In genomic region chr8:47409061-47409460, GRCm38 (mm10) we compare ENCODE assay signal across 11 mouse cellular contexts. TPM values are rescaled to one million over a fixed set of nuclear protein-coding genes. Genes with fewer than 3 reads are reported as not detected.
DNase-seq lines count a peak whose midpoint lies in the region; ATAC-seq lines count a peak whose summit lies in the region.
"Had no signal": no experiment of that assay in that cellular context is flagged by ENCODE, and none has a peak within 500 bp of the region (broad histone marks: within the 10 kb centered on the region; RNA-seq: fewer than 3 reads in every experiment).

No protein-coding gene starts in this region.

- H3K4me2 ChIP-seq in hindbrain, embryonic 11.5 days (replicated peaks; ENCODE audit: low read depth, low read length), result 0 out of 2 replicates have a peak overlapping the region, but pooled peaks have one; percentile 6
- H3K4me2 ChIP-seq in hindbrain, embryonic 13.5 days, result no peak overlapping the region
- peak overlapping the region; percentile 18; the same call in 1 of the 2 replicates for H3K4me2 ChIP-seq in neural tube, embryonic 12.5 days (replicated peaks)
- peak overlapping the region; percentile 36; the same call in 1 of the 2 replicates for H3K4me2 ChIP-seq in stomach, embryonic 15.5 days
- H3K4me2 ChIP-seq: liver, embryonic 15.5 days had no signal

- no peak overlapping the region for H3K4me3 ChIP-seq in hindbrain, embryonic 11.5 days (ENCODE audit: low read depth, low read length)
- H3K4me3 ChIP-seq in hindbrain, embryonic 13.5 days, result no peak overlapping the region
- no peak overlapping the region for H3K4me3 ChIP-seq in neural tube, embryonic 12.5 days
- no peak overlapping the region for H3K4me3 ChIP-seq in stomach, embryonic 15.5 days (replicated peaks)
- H3K4me3 ChIP-seq: liver, embryonic 15.5 days had no signal

- H3K4me1 ChIP-seq in hindbrain, embryonic 11.5 days (replicated peaks; ENCODE audit: control insufficient read depth, insufficient read depth, low read length), result peaks cover 13% of the 10 kb centered on the region
- peaks cover 27% of the 10 kb centered on the region for H3K4me1 ChIP-seq in hindbrain, embryonic 13.5 days (replicated peaks)
- H3K4me1 ChIP-seq in neural tube, embryonic 12.5 days, result peaks cover 19% of the 10 kb centered on the region
- H3K4me1 ChIP-seq in stomach, embryonic 15.5 days, result peaks cover 12% of the 10 kb centered on the region

- H3K36me3 ChIP-seq in hindbrain, embryonic 11.5 days (ENCODE audit: control insufficient read depth, insufficient read depth, low read length), result no peaks in the 10 kb centered on the region
- no peaks in the 10 kb centered on the region for H3K36me3 ChIP-seq in hindbrain, embryonic 13.5 days
- H3K36me3 ChIP-seq in neural tube, embryonic 12.5 days, result no peaks in the 10 kb centered on the region
- no peaks in the 10 kb centered on the region for H3K36me3 ChIP-seq in stomach, embryonic 15.5 days
- H3K36me3 ChIP-seq: liver, embryonic 15.5 days had no signal

- H3K9ac ChIP-seq in hindbrain, embryonic 11.5 days (ENCODE audit: low read depth, low read length), result no peak overlapping the region
- H3K9ac ChIP-seq in hindbrain, embryonic 13.5 days, result no peak overlapping the region
- H3K9ac ChIP-seq in neural tube, embryonic 12.5 days, result no peak overlapping the region
- H3K9ac ChIP-seq in stomach, embryonic 15.5 days, result no peak overlapping the region
- H3K9ac ChIP-seq: liver, embryonic 15.5 days had no signal

- ATAC-seq in hindbrain, embryonic 11.5 days (ENCODE audit: low FRiP score), result no peak
- no peak for ATAC-seq in hindbrain, embryonic 13.5 days (ENCODE audit: low FRiP score)
- no peak for ATAC-seq in neural tube, embryonic 12.5 days (ENCODE audit: low FRiP score, low read depth)
- no peak for ATAC-seq in stomach, embryonic 15.5 days (ENCODE audit: insufficient read depth, low FRiP score, low read depth)

- no peak overlapping the region for H3K27ac ChIP-seq in hindbrain, embryonic 11.5 days (ENCODE audit: low read depth, low read length)
- no peak overlapping the region for H3K27ac ChIP-seq in hindbrain, embryonic 13.5 days
- H3K27ac ChIP-seq in neural tube, embryonic 12.5 days, result no peak overlapping the region
- no peak overlapping the region for H3K27ac ChIP-seq in stomach, embryonic 15.5 days
- H3K27ac ChIP-seq: liver, embryonic 15.5 days had no signal

- peaks cover 44% of the 10 kb centered on the region for H3K27me3 ChIP-seq in hindbrain, embryonic 11.5 days (ENCODE audit: control insufficient read depth, insufficient read depth, low read length)
- peaks cover 68% of the 10 kb centered on the region for H3K27me3 ChIP-seq in hindbrain, embryonic 13.5 days
- H3K27me3 ChIP-seq in neural tube, embryonic 12.5 days (replicated peaks), result peaks cover 52% of the 10 kb centered on the region
- peaks cover 19% of the 10 kb centered on the region for H3K27me3 ChIP-seq in stomach, embryonic 15.5 days (replicated peaks)

- H3K9me3 ChIP-seq in hindbrain, embryonic 11.5 days (ENCODE audit: control insufficient read depth, low read length), result no peaks in the 10 kb centered on the region
- no peaks in the 10 kb centered on the region for H3K9me3 ChIP-seq in hindbrain, embryonic 13.5 days
- H3K9me3 ChIP-seq in neural tube, embryonic 12.5 days, result no peaks in the 10 kb centered on the region
- H3K9me3 ChIP-seq in stomach, embryonic 15.5 days, result no peaks in the 10 kb centered on the region
- H3K9me3 ChIP-seq: liver, embryonic 15.5 days had no signal

- WGBS in hindbrain, embryonic 11.5 days, result 4% methylated on average over 8 of the region's 8 CpGs
- WGBS in hindbrain, embryonic 13.5 days, result 8% methylated on average over 8 of the region's 8 CpGs
- WGBS in neural tube, embryonic 12.5 days, result 4% methylated on average over 8 of the region's 8 CpGs
- 10% methylated on average over 8 of the region's 8 CpGs for WGBS in stomach, embryonic 15.5 days

- DNase-seq in embryo, embryonic 10.5 days (ENCODE audit: low spot score), result peak; percentile 5
- DNase-seq in embryo, embryonic 11 days, result no peak
- DNase-seq in hindbrain, embryonic 11.5 days (ENCODE audit: low spot score), result peak; percentile 17
- DNase-seq in neural tube, embryonic 10.5 days (ENCODE audit: extremely low spot score, low spot score), result no peak
- DNase-seq in retina, postnatal 1 day, result no peak
- DNase-seq: cerebellum, adult 9-10 months; kidney, postnatal 14 days had no signal

RNA-seq across cellular contexts. Expression of gene Stox2, which starts 37.1 kb away (rescaled TPM):
- polyA plus RNA-seq in hindbrain, embryonic 11.5 days (2014; fragmentation: Nextera tagmentation; extraction: Ambion mirVana), result 27.8 and 36.9 TPM in 2 replicates
- polyA plus RNA-seq in hindbrain, embryonic 13.5 days (2015; fragmentation: Nextera tagmentation; extraction: Ambion mirVana), result 36.6 and 38.9 TPM in 2 replicates
- polyA plus RNA-seq in neural tube, embryonic 12.5 days (2016; fragmentation: Nextera tagmentation; extraction: Ambion mirVana), result 35.7 and 44.0 TPM in 2 replicates
- polyA plus RNA-seq in stomach, embryonic 15.5 days (2015; fragmentation: Nextera tagmentation; extraction: Ambion mirVana), result 11.6 and 13.7 TPM in 2 replicates

Comparison
In these comparisons a context has a peak if more than half of its experiments do, and no peak if none do; other contexts are left out.
1. DNase-seq: peak in embryo, embryonic 10.5 days (single experiment) and hindbrain, embryonic 11.5 days (single experiment); none in embryo, embryonic 11 days (single experiment), neural tube, embryonic 10.5 days (single experiment) and retina, postnatal 1 day (single experiment).